Mouse (Mus musculus): ENCODE measurements around the gene Pla2g2d.
A peak's percentile ranks its signal among the peaks of the same experiment; 100 is the strongest.

Pla2g2d gene

GRCm38 (mm10) chr4:138775435-138775834, at the start of gene Pla2g2d:
Gene Pla2g2d (plus strand): TSS chr4:138775735.
- no peak for DNase-seq

- DNase-seq: peak; percentile 46 to 59
Observed at GRCm38 (mm10) chr4:138725751-138726150, 49.8 kb upstream of the Pla2g2d start.

- DNase-seq: peak; percentile 77 to 95
Observed at GRCm38 (mm10) chr4:138729018-138729703, 46.4 kb upstream of the Pla2g2d start.

- peak; percentile 56 to 63 for DNase-seq
Observed at GRCm38 (mm10) chr4:138734105-138734504, 41.4 kb upstream of the Pla2g2d start.

GRCm38 (mm10) chr4:138734863-138735262, 40.7 kb upstream of the Pla2g2d start:
- DNase-seq: no peak

GRCm38 (mm10) chr4:138737031-138737430, 38.5 kb upstream of the Pla2g2d start, which contains the start of gene Ubxn10:
Gene Ubxn10 (minus strand): TSS chr4:138737167.
- no peak for DNase-seq

- no peak for DNase-seq
Observed at GRCm38 (mm10) chr4:138739136-138739851, 36.2 kb upstream of the Pla2g2d start.

GRCm38 (mm10) chr4:138745884-138746283, 29.7 kb upstream of the Pla2g2d start:
- DNase-seq: peak; percentile 69 to 82

- no peak for DNase-seq
Observed at GRCm38 (mm10) chr4:138746866-138747265, 28.7 kb upstream of the Pla2g2d start.

GRCm38 (mm10) chr4:138747851-138748250, 27.7 kb upstream of the Pla2g2d start:
- no peak for DNase-seq

- peak; percentile 43 to 67 for DNase-seq
Observed at GRCm38 (mm10) chr4:138748369-138749072, 27.0 kb upstream of the Pla2g2d start.

GRCm38 (mm10) chr4:138752603-138753002, 22.9 kb upstream of the Pla2g2d start:
- no peak for DNase-seq

GRCm38 (mm10) chr4:138753608-138754007, 21.9 kb upstream of the Pla2g2d start:
- DNase-seq: no peak

- DNase-seq: no peak
Observed at GRCm38 (mm10) chr4:138754432-138754831, 21.1 kb upstream of the Pla2g2d start.

GRCm38 (mm10) chr4:138755439-138755838, 20.1 kb upstream of the Pla2g2d start:
- no peak for DNase-seq

- no peak for DNase-seq
Observed at GRCm38 (mm10) chr4:138755983-138756382, 19.6 kb upstream of the Pla2g2d start.

GRCm38 (mm10) chr4:138757416-138757815, 18.1 kb upstream of the Pla2g2d start, which contains the start of gene Pla2g2f:
Gene Pla2g2f (minus strand): TSS chr4:138757626.
- DNase-seq: no peak

GRCm38 (mm10) chr4:138762266-138762665, 13.3 kb upstream of the Pla2g2d start:
- DNase-seq: no peak

GRCm38 (mm10) chr4:138771970-138772369, 3.6 kb upstream of the Pla2g2d start:
- peak; percentile 19 to 30 for DNase-seq

GRCm38 (mm10) chr4:138772386-138772785, 3.1 kb upstream of the Pla2g2d start:
- DNase-seq: no peak

GRCm38 (mm10) chr4:138777417-138778407, 2.2 kb downstream of the Pla2g2d start:
- DNase-seq: no peak

GRCm38 (mm10) chr4:138780300-138780699, 4.8 kb downstream of the Pla2g2d start:
- DNase-seq: no peak

Measured in kidney, postnatal 36 days (tissue).